ENCODE assay signal across 11 mouse cellular contexts in the genomic region with DNA sequence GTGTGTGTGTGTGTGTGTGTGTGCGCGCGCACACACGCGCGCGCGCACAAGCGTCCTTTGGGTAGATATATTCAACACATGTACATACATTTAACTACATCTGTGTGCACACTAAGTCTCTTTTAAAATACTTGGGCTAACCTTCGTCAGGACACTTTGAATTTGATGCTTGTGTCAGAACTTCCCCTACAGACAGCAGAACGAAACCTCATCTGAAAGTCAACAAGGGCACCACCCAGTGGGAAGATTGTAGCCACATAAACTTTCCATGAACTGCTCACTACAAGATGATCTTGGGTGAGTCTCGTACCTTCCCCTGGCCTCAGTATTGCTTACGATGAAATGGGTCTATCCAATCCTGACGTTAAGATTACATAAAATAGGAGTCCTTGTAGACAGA. TPM values are rescaled to one million over a fixed set of nuclear protein-coding genes. Genes with fewer than 3 reads are reported as not detected.
DNase-seq lines count a peak whose midpoint lies in the region; ATAC-seq lines count a peak whose summit lies in the region.
"Had no signal": no experiment of that assay in that cellular context is flagged by ENCODE, and none has a peak within 500 bp of the region (broad histone marks: within the 10 kb centered on the region; RNA-seq: fewer than 3 reads in every experiment).

No protein-coding gene starts in this region.

- 94% methylated on average over 14 of the region's 14 CpGs for WGBS in forebrain, embryonic 11.5 days
- WGBS in forebrain, embryonic 16.5 days: 95% methylated on average over 14 of the region's 14 CpGs
- 92% methylated on average over 14 of the region's 14 CpGs for WGBS in intestine, embryonic 14.5 days

- no peaks in the 10 kb centered on the region for H3K36me3 ChIP-seq in forebrain, embryonic 11.5 days (ENCODE audit: control insufficient read depth, insufficient read depth, low read length)
- no peaks in the 10 kb centered on the region for H3K36me3 ChIP-seq in forebrain, embryonic 16.5 days (ENCODE audit: control insufficient read depth, insufficient read depth)
- no peaks in the 10 kb centered on the region for H3K36me3 ChIP-seq in intestine, embryonic 14.5 days (ENCODE audit: control insufficient read depth, insufficient read depth, low read length)

- H3K4me3 ChIP-seq in forebrain, embryonic 11.5 days (ENCODE audit: low read depth, low read length): no peak overlapping the region
- H3K4me3 ChIP-seq in forebrain, embryonic 16.5 days (replicated peaks; ENCODE audit: low read length): no peak overlapping the region
- peak overlapping the region; percentile 8; the same call in 1 of the 2 replicates for H3K4me3 ChIP-seq in intestine, embryonic 14.5 days (ENCODE audit: low read depth, low read length)

- H3K9ac ChIP-seq in forebrain, embryonic 11.5 days (ENCODE audit: low read length): no peak overlapping the region
- no peak overlapping the region for H3K9ac ChIP-seq in forebrain, embryonic 16.5 days (replicated peaks; ENCODE audit: low read depth, low read length)
- no peak overlapping the region for H3K9ac ChIP-seq in intestine, embryonic 14.5 days (ENCODE audit: low read length)

- peaks cover 15% of the 10 kb centered on the region for H3K27me3 ChIP-seq in forebrain, embryonic 11.5 days (ENCODE audit: control insufficient read depth, insufficient read depth, low read length)
- peaks cover 17% of the 10 kb centered on the region; the same call in 1 of the 2 replicates for H3K27me3 ChIP-seq in forebrain, embryonic 16.5 days (replicated peaks; ENCODE audit: control insufficient read depth, insufficient read depth, low read length)
- peaks cover 24% of the 10 kb centered on the region; the same call in 1 of the 2 replicates for H3K27me3 ChIP-seq in intestine, embryonic 14.5 days (replicated peaks; ENCODE audit: control insufficient read depth, insufficient read depth, low read length)

- no peak overlapping the region for H3K27ac ChIP-seq in forebrain, embryonic 11.5 days (ENCODE audit: low read depth, low read length)
- H3K27ac ChIP-seq in forebrain, embryonic 16.5 days (ENCODE audit: low read length): no peak overlapping the region
- no peak overlapping the region for H3K27ac ChIP-seq in intestine, embryonic 14.5 days (ENCODE audit: low read depth)
- H3K27ac ChIP-seq: macrophage had no signal

- ATAC-seq in forebrain, embryonic 11.5 days (replicated peaks; ENCODE audit: low FRiP score): no peak
- no peak for ATAC-seq in forebrain, embryonic 16.5 days
- no peak for ATAC-seq in intestine, embryonic 14.5 days (replicated peaks; ENCODE audit: low FRiP score, low TSS enrichment, low read depth)

- peaks cover 24% of the 10 kb centered on the region for H3K4me1 ChIP-seq in forebrain, embryonic 11.5 days (replicated peaks; ENCODE audit: control insufficient read depth, insufficient read depth, low read length)
- H3K4me1 ChIP-seq in forebrain, embryonic 16.5 days (replicated peaks; ENCODE audit: control insufficient read depth, insufficient read depth, low read length): peaks cover 23% of the 10 kb centered on the region
- peaks cover 21% of the 10 kb centered on the region for H3K4me1 ChIP-seq in intestine, embryonic 14.5 days (replicated peaks; ENCODE audit: control insufficient read depth, insufficient read depth, low read length)

- no peak for DNase-seq in forebrain, embryonic 11.5 days (ENCODE audit: low spot score)
- peak; percentile 26 for DNase-seq in kidney, postnatal 10 days
- DNase-seq in kidney, postnatal 4 days: no peak
- peak; percentile 36 for DNase-seq in A20 (ENCODE audit: low read depth, low spot score)
- no peak for DNase-seq in intestine, embryonic 14.5 days (ENCODE audit: low spot score)
- no peak for DNase-seq in cerebellum, postnatal 4 days (ENCODE audit: low spot score in 2 of 2)
- no peak for DNase-seq in B cell, adult 2 months
- DNase-seq: cerebellum, adult 18-20 months; right cerebral cortex, adult 18-20 months had no signal

- peak overlapping the region; percentile 92; the same call in 1 of the 2 replicates for H3K4me2 ChIP-seq in forebrain, embryonic 11.5 days (ENCODE audit: low read depth, low read length, severe bottlenecking)
- H3K4me2 ChIP-seq in forebrain, embryonic 16.5 days (ENCODE audit: low read length): no peak overlapping the region
- H3K4me2 ChIP-seq in intestine, embryonic 14.5 days (ENCODE audit: low read length): peak overlapping the region; percentile 99

- H3K9me3 ChIP-seq in forebrain, embryonic 11.5 days (ENCODE audit: control insufficient read depth, low read length): no peaks in the 10 kb centered on the region
- H3K9me3 ChIP-seq in forebrain, embryonic 16.5 days (ENCODE audit: control insufficient read depth, low read length): no peaks in the 10 kb centered on the region
- no peaks in the 10 kb centered on the region for H3K9me3 ChIP-seq in intestine, embryonic 14.5 days (ENCODE audit: control insufficient read depth, low read length)

RNA-seq across cellular contexts. Expression of gene Atoh8, which starts 3.0 kb away (rescaled TPM):
- polyA plus RNA-seq in forebrain, embryonic 11.5 days (2014; fragmentation: Nextera tagmentation; extraction: Ambion mirVana): 10.8 and 11.8 TPM in 2 replicates
- 2.7 and 3.0 TPM in 2 replicates for polyA plus RNA-seq in forebrain, embryonic 16.5 days (2015; fragmentation: Nextera tagmentation; extraction: Ambion mirVana)
- 7.3 and 8.7 TPM in 2 replicates for polyA plus RNA-seq in intestine, embryonic 14.5 days (2014; fragmentation: Nextera tagmentation; extraction: Ambion mirVana)
- polyA plus RNA-seq: macrophage had no signal

Comparison
In these comparisons a context has a peak if more than half of its experiments do, and no peak if none do; other contexts are left out.
1. DNase-seq: peak in kidney, postnatal 10 days (single experiment) and A20 (single experiment); none in forebrain, embryonic 11.5 days (single experiment), kidney, postnatal 4 days (0 of 2), intestine, embryonic 14.5 days (single experiment), cerebellum, postnatal 4 days (0 of 2) and B cell, adult 2 months (0 of 2).